Mouse (Mus musculus) testis, adult 2 months (tissue): Measurements from ENCODE around the gene Pip4k2a.

Source experiments
- CTCF ChIP-seq: fragments of 200-500 bp; IDR thresholded peaks from 2 replicates; pipeline ENCODE4 v1.5.1; 2012; ENCODE audit warnings: low read depth, mild to moderate bottlenecking, inconsistent platforms, low read length, moderate library complexity; ENCODE audit not compliant: control insufficient read depth, insufficient read depth, insufficient replicate concordance
- POLR2A ChIP-seq: fragments of 200-500 bp; IDR thresholded peaks from 2 replicates; pipeline ENCODE4 v1.6.1; 2012; ENCODE audit warnings: low read depth, mild to moderate bottlenecking, inconsistent platforms, low read length, moderate library complexity; ENCODE audit not compliant: control insufficient read depth

DNA sequence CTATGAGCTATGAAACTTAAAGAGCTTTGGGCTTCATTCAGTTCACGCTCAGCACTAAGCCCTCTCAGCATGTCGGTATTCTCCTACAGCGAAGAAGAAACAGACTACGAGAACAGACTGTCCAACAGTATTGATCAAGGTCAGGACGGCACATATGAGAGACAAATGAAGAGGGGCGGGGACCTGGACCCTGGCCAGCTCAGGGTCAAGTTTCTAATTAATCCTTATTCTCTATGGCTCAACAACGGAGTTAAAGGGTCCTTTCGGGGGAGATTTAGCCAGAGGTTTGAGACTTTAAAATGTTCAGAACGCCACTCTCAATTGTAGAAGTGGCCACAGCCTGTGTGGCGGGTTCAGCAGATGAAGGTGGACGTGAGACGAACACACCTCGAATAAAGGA is 141.5 kb downstream of the Pip4k2a start:
- TF ChIP-seq CTCF (no peak), POLR2A (no peak)
